In the genomic region with DNA sequence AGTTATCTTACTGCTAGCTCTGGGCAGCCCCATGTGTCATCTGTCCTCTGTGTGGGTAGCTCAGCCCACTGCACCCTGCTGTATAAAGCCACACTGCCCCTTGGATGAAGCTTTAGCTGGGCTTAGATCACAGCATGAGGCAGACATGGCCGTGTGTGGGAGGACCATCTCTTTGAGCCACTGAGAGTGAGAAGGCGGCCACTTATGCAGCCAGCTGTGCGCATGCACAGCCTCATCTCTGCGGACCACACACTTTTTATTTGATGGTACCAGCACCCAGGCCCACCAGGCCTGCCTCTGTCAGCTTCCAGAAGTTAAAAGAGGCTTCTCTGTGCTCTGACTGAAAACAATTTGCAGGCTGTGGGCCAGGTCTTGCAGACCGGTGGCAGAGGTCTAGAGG, we compare ENCODE assay signal across 13 mouse cellular contexts.
DNase-seq lines count a peak whose midpoint lies in the region; ATAC-seq and TF ChIP-seq lines count a peak whose summit lies in the region.
"Had no signal": no experiment of that assay in that cellular context is flagged by ENCODE, and none has a peak within 500 bp of the region (broad histone marks: within the 10 kb centered on the region; RNA-seq: fewer than 3 reads in every experiment).

No protein-coding gene starts in this region.

- H3K27me3 ChIP-seq in kidney, embryonic 15.5 days, result no peaks in the 10 kb centered on the region
- no peaks in the 10 kb centered on the region for H3K27me3 ChIP-seq in hindbrain, embryonic 16.5 days (replicated peaks; ENCODE audit: control insufficient read depth, insufficient read depth, low read length)
- no peaks in the 10 kb centered on the region for H3K27me3 ChIP-seq in midbrain, postnatal 0 days (ENCODE audit: insufficient read depth, low read length)

- WGBS in kidney, embryonic 15.5 days, result 34% methylated on average over 5 of the region's 5 CpGs
- WGBS in hindbrain, embryonic 16.5 days, result 25% methylated on average over 5 of the region's 5 CpGs
- 21% methylated on average over 5 of the region's 5 CpGs for WGBS in midbrain, postnatal 0 days

- peaks cover 14% of the 10 kb centered on the region for H3K4me1 ChIP-seq in kidney, embryonic 15.5 days
- peaks cover 10% of the 10 kb centered on the region; the same call in 1 of the 2 replicates for H3K4me1 ChIP-seq in hindbrain, embryonic 16.5 days (ENCODE audit: control insufficient read depth, insufficient read depth, low read depth, low read length)
- peaks cover 10% of the 10 kb centered on the region; the same call in 1 of the 2 replicates for H3K4me1 ChIP-seq in midbrain, postnatal 0 days (ENCODE audit: insufficient read depth, low read length)

- H3K36me3 ChIP-seq in kidney, embryonic 15.5 days, result no peaks in the 10 kb centered on the region
- H3K36me3 ChIP-seq in hindbrain, embryonic 16.5 days (ENCODE audit: control insufficient read depth, insufficient read depth, low read length), result no peaks in the 10 kb centered on the region
- no peaks in the 10 kb centered on the region for H3K36me3 ChIP-seq in midbrain, postnatal 0 days (ENCODE audit: insufficient read depth, low read length)
- H3K36me3 ChIP-seq: neural tube, embryonic 12.5 days had no signal

- H3K9ac ChIP-seq in kidney, embryonic 15.5 days, result no peak overlapping the region
- H3K9ac ChIP-seq in hindbrain, embryonic 16.5 days (ENCODE audit: low read depth, low read length), result no peak overlapping the region
- H3K9ac ChIP-seq in midbrain, postnatal 0 days (replicated peaks; ENCODE audit: low read length, poor library complexity, severe bottlenecking), result 0 out of 2 replicates have a peak overlapping the region, but pooled peaks have one; percentile 2
- H3K9ac ChIP-seq: neural tube, embryonic 12.5 days had no signal

- H3K4me2 ChIP-seq in kidney, embryonic 15.5 days, result no peak overlapping the region
- no peak overlapping the region for H3K4me2 ChIP-seq in hindbrain, embryonic 16.5 days (ENCODE audit: low read length)
- peak overlapping the region; percentile 4; the same call in 1 of the 2 replicates for H3K4me2 ChIP-seq in midbrain, postnatal 0 days (ENCODE audit: low read depth, low read length, poor library complexity, severe bottlenecking)
- H3K4me2 ChIP-seq: neural tube, embryonic 12.5 days had no signal

- no peaks in the 10 kb centered on the region for H3K9me3 ChIP-seq in kidney, embryonic 15.5 days (replicated peaks)
- H3K9me3 ChIP-seq in hindbrain, embryonic 16.5 days (ENCODE audit: control insufficient read depth, low read length), result no peaks in the 10 kb centered on the region
- no peaks in the 10 kb centered on the region for H3K9me3 ChIP-seq in midbrain, postnatal 0 days (ENCODE audit: low read length)
- H3K9me3 ChIP-seq: neural tube, embryonic 12.5 days had no signal

- peak; percentile 58; the same call in 1 of the 2 replicates for ATAC-seq in kidney, embryonic 15.5 days (replicated peaks; ENCODE audit: low FRiP score)
- peak; percentile 50 for ATAC-seq in hindbrain, embryonic 16.5 days
- peak; percentile 41; the same call in 1 of the 2 replicates for ATAC-seq in midbrain, postnatal 0 days (ENCODE audit: low FRiP score)
- ATAC-seq: activated CD4-positive, CD25-positive, alpha-beta regulatory T cell, adult 4 months had no signal

- peak overlapping the region; percentile 22; the same call in 1 of the 2 replicates for H3K27ac ChIP-seq in kidney, embryonic 15.5 days
- H3K27ac ChIP-seq in hindbrain, embryonic 16.5 days (ENCODE audit: low read depth, low read length), result no peak overlapping the region
- 0 out of 2 replicates have a peak overlapping the region, but pooled peaks have one; percentile 18 for H3K27ac ChIP-seq in midbrain, postnatal 0 days (ENCODE audit: low read depth, low read length)
- H3K27ac ChIP-seq: neural tube, embryonic 12.5 days had no signal

- H3K4me3 ChIP-seq in kidney, embryonic 15.5 days (replicated peaks), result no peak overlapping the region
- H3K4me3 ChIP-seq in hindbrain, embryonic 16.5 days (ENCODE audit: low read length), result no peak overlapping the region
- no peak overlapping the region for H3K4me3 ChIP-seq in midbrain, postnatal 0 days (ENCODE audit: low read depth, low read length)
- H3K4me3 ChIP-seq: neural tube, embryonic 12.5 days had no signal

- no peak for TF ChIP-seq CTCF in midbrain, postnatal 0 days (IDR thresholded peaks at IDR 0.05)

- DNase-seq in embryo, embryonic 11 days, result peak; percentile 37
- no peak for DNase-seq in embryo, embryonic 10 days (ENCODE audit: low spot score)
- DNase-seq in kidney, adult 11 months, result no peak
- no peak for DNase-seq in midbrain, postnatal 0 days (ENCODE audit: low spot score)
- no peak for DNase-seq in spleen, postnatal 36 days (ENCODE audit: low spot score in 2 of 2)
- DNase-seq in gastrocnemius, postnatal 10 days, result no peak
- DNase-seq: kidney, adult 18-20 months; liver; lung, postnatal 4 days had no signal
